Mouse (Mus musculus): ENCODE results near the gene Fzr1. TPM values are rescaled to one million over a fixed set of nuclear protein-coding genes. Genes with fewer than 3 reads are reported as not detected.
A peak's percentile ranks its signal among the peaks of the same experiment; 100 is the strongest.

Fzr1 gene
- total and polyA plus RNA-seq, 3 experiments, result 20.7 to 115 TPM; not detected in 1

DNA sequence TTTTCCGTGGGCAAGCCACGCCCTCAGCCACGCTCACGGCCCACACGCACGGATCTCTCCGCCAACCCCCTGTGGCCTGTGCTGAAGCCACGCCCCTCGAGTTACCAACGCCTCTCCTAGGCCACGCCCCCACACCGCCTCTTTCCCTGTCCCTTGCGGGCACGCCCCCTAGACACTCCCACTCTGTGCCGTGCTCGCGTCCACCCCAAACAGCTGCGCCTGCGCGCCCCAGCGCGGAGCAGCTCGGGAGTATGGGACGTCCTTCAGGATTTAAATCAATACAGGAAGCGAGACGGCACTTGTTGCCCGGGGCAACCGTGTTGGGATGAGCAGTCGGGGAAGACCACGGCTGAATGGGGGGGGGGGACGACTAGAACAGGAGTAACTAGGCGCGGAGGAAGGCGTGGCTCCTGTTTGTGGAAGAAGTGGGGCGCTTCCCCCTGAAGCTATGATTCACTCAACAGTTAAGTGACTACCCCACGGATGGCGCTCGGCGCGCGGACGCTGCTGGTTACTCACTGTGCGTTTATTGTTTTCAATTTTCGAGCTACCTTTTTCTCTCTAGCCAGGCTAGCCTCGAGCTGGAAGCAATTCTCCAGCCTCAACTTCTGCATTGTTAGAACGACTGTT is 352 bp upstream of the Fzr1 start (continued):
- TF ChIP-seq UBTF (IDR thresholded peaks at IDR 0.05; ENCODE audit: borderline replicate concordance, insufficient read depth, low read depth, low read length) (no peak), POLR2AphosphoS5 (IDR thresholded peaks at IDR 0.05; ENCODE audit: borderline replicate concordance, low read depth, low read length) (no peak), ETS1 (IDR thresholded peaks at IDR 0.05; ENCODE audit: low read depth, low read length) (peak; percentile 59; the same call in 1 of the 2 replicates), TAL1 (IDR thresholded peaks at IDR 0.05; ENCODE audit: low read length) (no peak), NELFE (IDR thresholded peaks at IDR 0.05; ENCODE audit: low read depth, low read length) (peak; percentile 63), JUND (IDR thresholded peaks at IDR 0.05; ENCODE audit: low read depth, low read length) (no peak), MXI1 (IDR thresholded peaks at IDR 0.05; ENCODE audit: low read depth, low read length) (peak; percentile 86), CHD1 (IDR thresholded peaks at IDR 0.05; ENCODE audit: low read depth, low read length) (peak; percentile 75; the same call in 1 of the 2 replicates), MYC (IDR thresholded peaks at IDR 0.05; ENCODE audit: low read depth, low read length) (peak; percentile 16; the same call in 1 of the 2 replicates), NRF1 (IDR thresholded peaks at IDR 0.05; ENCODE audit: insufficient read depth, low read depth, low read length, poor library complexity, severe bottlenecking) (peak; percentile 99)

DNA sequence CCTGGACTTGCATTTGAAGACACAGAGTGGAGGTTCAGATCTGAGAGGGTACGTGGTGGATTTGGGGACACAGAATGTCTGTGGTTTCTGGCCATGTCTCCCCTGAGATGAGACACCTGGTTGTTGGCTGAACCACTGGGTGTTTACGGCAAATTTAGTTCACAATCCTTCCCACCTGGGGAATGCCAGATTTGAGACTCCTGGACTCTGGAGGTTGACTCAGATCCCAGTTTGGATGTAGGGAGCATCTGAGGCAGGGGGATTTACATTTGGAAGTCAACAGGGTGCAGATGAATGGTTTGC is 1.0 kb downstream of the Fzr1 start:
- peaks cover 35% of the 10 kb centered on the region for H3K79me2 ChIP-seq (ENCODE audit: control insufficient read depth, insufficient read depth, low read length, poor library complexity)
- peaks cover 24 to 39% of the 10 kb centered on the region in 2 experiments for H3K4me1 ChIP-seq (ENCODE audit: control insufficient read depth in 1 of 2, insufficient read depth in 2 of 2, low read length in 2 of 2)
- peak overlapping the region; percentile 81 to 99 for H3K4me3 ChIP-seq (ENCODE audit: control insufficient read depth in 1 of 2, insufficient read depth in 1 of 2, low read depth in 2 of 2, low read length in 2 of 2)
- H3K9ac ChIP-seq (ENCODE audit: control insufficient read depth, low read depth, low read length, poor library complexity, severe bottlenecking), result peak overlapping the region; percentile 89
- peak overlapping the region; percentile 47; the same call in 1 of the 2 replicates for H3K27ac ChIP-seq (ENCODE audit: control insufficient read depth, low read depth, low read length)
- TF ChIP-seq CHD1 (IDR thresholded peaks at IDR 0.05; ENCODE audit: low read depth, low read length), result no peak
- no peak for TF ChIP-seq ZNF384 (IDR thresholded peaks at IDR 0.05; ENCODE audit: low read depth, low read length)
- 0 out of 2 replicates have a peak, but pooled peaks have one; percentile 11 for TF ChIP-seq HCFC1 (IDR thresholded peaks at IDR 0.05; ENCODE audit: low read depth, low read length)
- TF ChIP-seq ZC3H11A (IDR thresholded peaks at IDR 0.05; ENCODE audit: low read depth, low read length), result no peak
- no peak for TF ChIP-seq TBP (IDR thresholded peaks at IDR 0.05; ENCODE audit: low read depth, low read length)
- TF ChIP-seq TAL1 (IDR thresholded peaks at IDR 0.05; ENCODE audit: low read length), result no peak
- TF ChIP-seq RAD21 (IDR thresholded peaks at IDR 0.05; ENCODE audit: low read depth, low read length), result no peak
- TF ChIP-seq MYB (IDR thresholded peaks at IDR 0.05; ENCODE audit: low read depth, low read length), result no peak
- TF ChIP-seq POLR2AphosphoS2 (IDR thresholded peaks at IDR 0.05; ENCODE audit: low read length), result no peak
- TF ChIP-seq ETS1 (IDR thresholded peaks at IDR 0.05; ENCODE audit: low read depth, low read length), result no peak
- TF ChIP-seq SIN3A (IDR thresholded peaks at IDR 0.05; ENCODE audit: low read length), result peak; percentile 29; the same call in 1 of the 2 replicates
- DNase-seq (ENCODE audit: low read depth, low spot score), result no peak
- H3K27me3 ChIP-seq (ENCODE audit: control insufficient read depth in 1 of 2, insufficient read depth in 2 of 2, low read length in 2 of 2), result no peaks in the 10 kb centered on the region
- H3K36me3 ChIP-seq (ENCODE audit: control insufficient read depth in 1 of 2, insufficient read depth in 2 of 2, low read length in 2 of 2), result peaks cover 5 to 34% of the 10 kb centered on the region in 2 experiments
- H3K9me3 ChIP-seq (replicated peaks; ENCODE audit: insufficient read depth, low read length), result no peaks in the 10 kb centered on the region

Data from MEL (cell line).